Mouse (Mus musculus): ENCODE data around the gene Rab9. TPM values are rescaled to one million over a fixed set of nuclear protein-coding genes. Genes with fewer than 3 reads are reported as not detected.

The Rab9 gene
- 23.9 TPM for polyA plus RNA-seq (2017; shearing (Covaris generic))

GRCm38 (mm10) chrX:166479365-166479983, at the start of gene Rab9:
Gene Rab9, minus strand, starts transcription at chrX:166479867.

DNA sequence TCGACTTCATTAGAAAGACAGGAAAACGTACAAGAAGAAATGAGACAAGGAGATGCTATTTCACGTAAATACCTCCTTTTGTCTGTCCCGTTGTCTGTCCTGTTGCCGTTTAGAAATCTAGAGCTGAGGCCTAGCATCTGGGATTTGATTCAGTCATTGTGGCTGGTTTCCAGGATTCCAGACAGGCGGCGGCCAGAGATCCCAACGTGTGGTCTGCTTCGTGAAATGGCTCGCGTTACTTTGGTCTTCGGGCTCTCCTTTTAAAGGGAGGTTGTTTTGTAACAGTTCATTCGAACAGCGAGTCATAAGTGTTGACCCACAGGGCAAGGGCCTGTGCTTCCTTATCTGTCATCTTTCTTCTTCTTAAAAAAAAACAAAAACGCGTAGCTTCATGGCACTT, 38.7 kb upstream of the Rab9 start, which contains the start of gene Tceanc:
Gene Tceanc, minus strand, starts transcription at position 223 of the 400 bp plus-strand sequence.

GRCm38 (mm10) chrX:166440616-166441063, 39.0 kb downstream of the Rab9 start, which contains the start of gene Ofd1:
Gene Ofd1, minus strand, starts transcription at chrX:166440704.

DNA sequence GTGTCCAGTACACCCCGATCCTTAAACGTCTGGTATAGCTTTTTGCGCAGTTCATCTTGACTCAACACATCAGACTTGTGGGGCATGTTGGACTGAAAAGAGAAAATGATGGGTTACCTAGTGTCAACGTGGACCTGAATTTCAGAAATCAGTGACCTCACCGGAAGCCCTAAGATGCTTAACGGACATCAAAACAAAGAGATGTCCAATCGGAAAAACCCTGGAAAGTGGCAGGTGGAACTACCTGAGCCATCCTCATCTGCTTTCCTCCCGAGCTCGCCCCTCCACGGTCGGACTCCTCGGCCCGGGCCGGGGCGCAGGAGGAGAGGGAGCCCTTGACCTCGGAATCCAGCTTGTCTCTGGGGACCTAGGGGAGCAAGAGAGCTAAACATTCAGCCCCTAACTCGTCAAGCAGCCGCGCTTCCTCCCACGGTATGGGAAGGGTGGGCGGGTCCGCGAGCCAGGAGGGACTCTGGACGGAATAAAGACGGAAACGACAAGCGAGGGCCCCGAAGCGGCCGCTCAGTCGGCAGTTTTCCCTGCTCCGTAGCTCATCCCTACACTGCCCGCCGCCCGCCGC, 39.5 kb downstream of the Rab9 start, which contains the start of gene Trappc2:
Gene Trappc2, plus strand, starts transcription at position 539 of the 580 bp plus-strand sequence.

Other genes starting within 250 kb of the Rab9 start
- 16.3 TPM for gene Gpm6b, start 241.0 kb downstream of the Rab9 start, polyA plus RNA-seq (2017; shearing (Covaris generic))
- gene Trappc2, start 39.3 kb downstream of the Rab9 start, polyA plus RNA-seq (2017; shearing (Covaris generic)), result 18.2 TPM
- 7.8 TPM for gene Ofd1, start 39.2 kb downstream of the Rab9 start, polyA plus RNA-seq (2017; shearing (Covaris generic))
- 3.2 TPM for gene Tceanc, start 38.7 kb upstream of the Rab9 start, polyA plus RNA-seq (2017; shearing (Covaris generic))
- not detected for gene Egfl6, start 105.9 kb upstream of the Rab9 start, polyA plus RNA-seq (2017; shearing (Covaris generic))